Mouse (Mus musculus): ENCODE measurements around the gene Aspg.

DNA sequence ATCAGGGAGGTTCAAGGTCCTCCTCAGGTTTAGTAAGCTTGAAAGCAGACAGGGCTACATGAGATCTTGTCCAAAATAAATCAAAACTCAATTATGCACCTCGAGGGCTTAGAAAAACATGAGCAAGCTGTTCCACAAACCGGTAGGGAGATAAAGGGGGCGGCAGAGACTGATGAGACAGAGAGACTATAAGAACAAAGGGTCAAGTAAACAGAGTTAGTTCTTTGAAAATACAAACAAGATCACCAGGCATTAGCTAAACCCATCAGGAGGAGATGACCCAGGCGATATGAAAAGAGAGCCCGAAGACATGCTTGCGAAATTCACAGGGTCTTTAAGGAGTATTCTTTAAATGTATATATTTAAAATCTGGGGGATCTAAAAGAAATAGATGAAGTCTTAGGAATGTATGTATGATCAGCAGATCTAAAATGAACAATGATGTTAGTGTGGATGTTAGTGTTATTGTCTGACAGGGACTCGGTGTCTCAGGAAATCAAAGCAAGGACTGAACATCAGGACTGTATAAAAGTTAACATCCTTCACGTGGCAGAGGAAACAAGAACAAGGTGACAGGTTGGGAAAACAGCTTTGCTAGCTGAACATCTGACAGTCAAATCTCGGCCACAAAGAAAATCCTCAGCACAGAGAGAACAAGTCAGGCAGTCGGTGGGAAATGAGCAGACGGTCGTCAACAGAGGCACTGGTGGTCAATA, 17.7 kb upstream of the Aspg start:
- no peak for TF ChIP-seq GATA1 (IDR thresholded peaks at IDR 0.05; ENCODE audit: low read length)
- TF ChIP-seq TAL1 (IDR thresholded peaks at IDR 0.05; ENCODE audit: low read length) = no peak
